Mouse (Mus musculus) liver, postnatal 0 days (tissue): ENCODE measurements around the gene Gm16381.
"Not testable (repeated sequence)": the region's sequence is repeated elsewhere in the genome, so short reads cannot be mapped to it uniquely, and the experiment has no call there.

Source experiments
- CTCF ChIP-seq: sonication (generic); IDR thresholded peaks from 2 replicates; pipeline ENCODE4 v1.5.1; 2016; ENCODE audit warnings: antibody characterized with exemption, low read depth
- EP300 ChIP-seq: IDR thresholded peaks from 2 replicates; pipeline ENCODE4 v1.6.1; 2016; ENCODE audit warnings: antibody characterized with exemption, low read depth, mild to moderate bottlenecking

DNA sequence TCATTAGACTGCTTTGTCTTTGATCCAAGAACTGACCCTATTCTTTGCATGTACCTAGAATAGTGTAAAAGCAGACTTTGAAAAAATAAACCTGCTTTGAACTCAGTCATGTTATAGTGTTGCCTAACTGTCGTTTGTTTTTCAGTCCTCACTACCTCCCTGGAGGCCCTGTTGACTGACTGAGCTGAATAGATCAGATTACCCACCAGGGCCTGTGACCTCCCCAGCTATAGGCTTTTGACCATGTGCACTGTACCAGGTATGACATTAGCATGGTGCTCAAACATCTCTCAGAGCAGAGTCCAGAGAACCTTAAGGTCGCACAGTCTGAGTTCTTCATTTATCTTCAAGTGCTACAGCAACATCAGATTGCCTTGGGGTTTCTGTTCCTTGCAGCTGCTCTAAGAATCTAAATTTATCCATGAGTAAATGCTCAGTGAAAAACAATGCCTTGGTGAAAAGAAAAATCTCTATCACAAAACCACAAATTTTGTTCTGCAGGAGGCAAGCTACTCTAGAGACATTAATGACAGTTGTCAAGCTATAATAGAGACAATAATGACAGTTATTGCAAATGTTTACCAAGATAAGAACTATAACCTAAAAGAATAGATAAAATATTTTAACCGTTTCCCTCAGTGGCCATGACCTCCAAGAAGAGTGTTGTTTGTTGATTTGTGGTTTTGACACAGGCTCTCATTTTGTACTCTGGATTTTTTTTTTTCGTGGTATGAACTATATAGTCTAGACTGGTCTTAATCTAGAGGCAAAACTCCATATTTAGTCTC is 8.7 kb upstream of the Gm16381 start:
- TF ChIP-seq CTCF, EP300: not testable (repeated sequence)
